8 mouse cellular contexts compared by ENCODE assay signal in the genomic region with DNA sequence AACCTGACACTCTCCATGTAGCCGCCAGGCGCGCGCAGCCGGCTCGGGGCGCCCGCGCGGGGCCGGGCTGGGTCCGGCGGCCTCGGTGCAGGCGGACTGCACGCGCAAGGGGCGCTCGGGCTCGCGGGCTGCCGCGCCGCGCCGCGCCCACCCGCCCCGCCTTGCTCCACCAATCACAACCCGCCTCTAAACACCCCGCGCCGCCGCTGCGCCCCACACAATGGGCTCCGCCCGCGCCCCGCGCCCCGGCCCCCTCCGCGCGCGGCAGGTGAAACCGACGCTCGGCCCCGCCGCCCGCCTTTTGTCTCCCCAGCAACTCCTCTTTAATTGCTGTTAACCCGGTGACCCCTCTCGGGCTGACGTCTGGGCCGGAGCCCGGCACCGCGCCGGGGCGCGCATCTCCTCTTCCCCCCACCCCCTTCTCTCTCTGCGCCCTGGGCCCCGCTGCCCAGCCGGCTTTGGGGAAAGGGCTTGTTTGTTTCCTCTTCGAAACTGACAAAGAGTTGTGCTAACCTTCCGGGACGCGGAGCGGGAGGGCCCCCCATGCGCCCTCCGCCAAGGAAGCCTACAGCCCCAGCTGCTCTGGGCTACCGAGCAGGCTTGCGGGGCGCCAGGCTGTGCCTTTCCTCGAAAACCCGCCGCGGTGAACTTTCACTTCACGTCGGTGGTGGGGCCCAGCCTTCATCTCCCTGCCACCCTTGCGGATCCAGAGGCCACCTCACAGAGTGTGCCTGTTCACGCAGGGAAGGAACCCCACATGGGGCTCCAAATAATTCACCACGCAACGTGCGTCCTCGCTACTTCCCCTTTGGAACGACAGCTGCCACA.
DNase-seq lines count a peak whose midpoint lies in the region; ATAC-seq lines count a peak whose summit lies in the region.

No protein-coding gene starts in this region.

- H3K4me1 ChIP-seq in heart, embryonic 14.5 days (ENCODE audit: control insufficient read depth in 2 of 2, insufficient read depth in 2 of 2, low read length in 2 of 2): peaks cover 7 to 37% of the 10 kb centered on the region in 2 experiments

- peak overlapping the region; percentile 95 to 97 for H3K27ac ChIP-seq in heart, embryonic 14.5 days (replicated peaks in 1 of 2; ENCODE audit: control insufficient read depth in 1 of 2, insufficient read depth in 1 of 2, low read depth in 2 of 2, low read length in 2 of 2)

- peak; percentile 90 for ATAC-seq in heart, embryonic 14.5 days (ENCODE audit: insufficient number of reproducible peaks, insufficient read depth, low FRiP score, low read depth)

- no peaks in the 10 kb centered on the region for H3K36me3 ChIP-seq in heart, embryonic 14.5 days (ENCODE audit: control insufficient read depth, insufficient read depth, low read length)

- peak overlapping the region; percentile 86 for H3K4me2 ChIP-seq in heart, embryonic 14.5 days (ENCODE audit: low read length)

- peak; percentile 30 to 48 for DNase-seq in layer of hippocampus, adult 18-20 months (ENCODE audit: low spot score in 2 of 2)
- no peak for DNase-seq in layer of hippocampus, postnatal 14 days (ENCODE audit: low spot score in 2 of 2)
- peak; percentile 57 for DNase-seq in embryo, embryonic 11.5 days (ENCODE audit: low read depth, low spot score)
- DNase-seq in kidney, postnatal 14 days: peak; percentile 69
- DNase-seq in lung, postnatal 25 days (ENCODE audit: low spot score): peak; percentile 53
- peak; percentile 66 for DNase-seq in ovary, postnatal 36 days (ENCODE audit: low spot score)
- peak; percentile 82 for DNase-seq in thymus, postnatal 4 days

- H3K9ac ChIP-seq in heart, embryonic 14.5 days (ENCODE audit: low read length): peak overlapping the region; percentile 92

- no peaks in the 10 kb centered on the region for H3K27me3 ChIP-seq in heart, embryonic 14.5 days (ENCODE audit: control insufficient read depth, insufficient read depth, low read length)

- H3K9me3 ChIP-seq in heart, embryonic 14.5 days (ENCODE audit: control insufficient read depth, low read length): no peaks in the 10 kb centered on the region

- WGBS in heart, embryonic 14.5 days: 1% methylated on average over 74 of the region's 87 CpGs

- peak overlapping the region; percentile 73 to 91 for H3K4me3 ChIP-seq in heart, embryonic 14.5 days (ENCODE audit: control insufficient read depth in 1 of 2, insufficient read depth in 1 of 2, low read depth in 1 of 2, low read length in 2 of 2)

Comparison
In these comparisons a context has a peak if more than half of its experiments do, and no peak if none do; other contexts are left out.
1. DNase-seq: peak in layer of hippocampus, adult 18-20 months (2 of 2), embryo, embryonic 11.5 days (single experiment), kidney, postnatal 14 days (single experiment), lung, postnatal 25 days (single experiment), ovary, postnatal 36 days (single experiment) and thymus, postnatal 4 days (single experiment); none in layer of hippocampus, postnatal 14 days (0 of 2).